Mouse (Mus musculus): ENCODE results near the gene Ccdc13.

Ccdc13 gene

DNA sequence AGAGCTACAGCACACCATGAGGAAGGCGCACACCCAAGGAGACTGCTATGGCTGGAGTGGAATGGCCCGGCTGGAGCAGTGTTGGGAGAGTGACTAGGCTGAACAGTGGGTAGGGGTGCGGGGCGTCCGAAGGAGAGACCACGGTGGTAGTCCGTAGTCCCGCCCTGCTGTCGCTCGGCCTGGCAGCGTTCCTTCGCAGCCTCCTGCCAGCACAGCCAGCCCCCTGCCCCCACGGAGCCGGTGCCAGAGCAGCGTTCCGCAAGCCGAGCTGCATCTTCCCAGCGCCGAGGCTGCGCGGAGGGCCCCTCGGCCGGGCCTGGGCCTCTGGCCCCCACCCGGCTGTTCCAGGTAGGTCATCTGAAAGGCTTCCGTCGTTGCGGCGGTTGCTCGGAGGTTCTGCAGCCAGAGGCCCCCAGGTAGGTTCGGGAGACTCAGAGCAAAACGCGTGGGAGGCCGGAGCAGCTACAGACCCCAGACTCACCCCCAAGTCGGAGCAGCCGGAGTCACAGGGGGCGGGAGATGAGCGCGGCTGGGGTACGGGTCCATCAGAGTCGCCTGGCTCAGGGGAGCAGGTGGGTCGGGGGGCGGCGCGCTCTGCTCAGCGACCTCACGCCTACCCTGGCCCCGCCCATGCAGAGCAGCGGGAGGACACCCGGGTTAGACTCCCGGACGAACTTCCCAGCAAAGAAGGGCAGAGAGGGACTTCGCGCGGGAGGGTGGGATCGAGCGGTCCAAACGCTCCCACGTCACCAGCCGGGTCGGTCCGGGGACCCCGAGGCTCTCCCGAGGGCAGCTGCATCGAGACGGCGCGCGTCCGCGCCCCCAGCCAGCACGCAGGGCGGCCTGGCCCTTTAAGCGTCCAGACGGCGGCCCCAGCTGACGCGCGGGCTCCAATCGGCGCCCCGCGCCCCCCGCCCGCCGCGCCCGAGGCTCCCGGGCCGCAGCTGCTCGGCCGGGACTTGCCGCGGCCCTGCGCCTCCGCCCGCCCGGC is 79.9 kb downstream of the Ccdc13 start, which contains the start of gene Zfp651:
TSS of gene Zfp651 (plus strand) at position 240 of the 991 bp plus-strand sequence.
- peak; percentile 28 to 37 for DNase-seq

DNA sequence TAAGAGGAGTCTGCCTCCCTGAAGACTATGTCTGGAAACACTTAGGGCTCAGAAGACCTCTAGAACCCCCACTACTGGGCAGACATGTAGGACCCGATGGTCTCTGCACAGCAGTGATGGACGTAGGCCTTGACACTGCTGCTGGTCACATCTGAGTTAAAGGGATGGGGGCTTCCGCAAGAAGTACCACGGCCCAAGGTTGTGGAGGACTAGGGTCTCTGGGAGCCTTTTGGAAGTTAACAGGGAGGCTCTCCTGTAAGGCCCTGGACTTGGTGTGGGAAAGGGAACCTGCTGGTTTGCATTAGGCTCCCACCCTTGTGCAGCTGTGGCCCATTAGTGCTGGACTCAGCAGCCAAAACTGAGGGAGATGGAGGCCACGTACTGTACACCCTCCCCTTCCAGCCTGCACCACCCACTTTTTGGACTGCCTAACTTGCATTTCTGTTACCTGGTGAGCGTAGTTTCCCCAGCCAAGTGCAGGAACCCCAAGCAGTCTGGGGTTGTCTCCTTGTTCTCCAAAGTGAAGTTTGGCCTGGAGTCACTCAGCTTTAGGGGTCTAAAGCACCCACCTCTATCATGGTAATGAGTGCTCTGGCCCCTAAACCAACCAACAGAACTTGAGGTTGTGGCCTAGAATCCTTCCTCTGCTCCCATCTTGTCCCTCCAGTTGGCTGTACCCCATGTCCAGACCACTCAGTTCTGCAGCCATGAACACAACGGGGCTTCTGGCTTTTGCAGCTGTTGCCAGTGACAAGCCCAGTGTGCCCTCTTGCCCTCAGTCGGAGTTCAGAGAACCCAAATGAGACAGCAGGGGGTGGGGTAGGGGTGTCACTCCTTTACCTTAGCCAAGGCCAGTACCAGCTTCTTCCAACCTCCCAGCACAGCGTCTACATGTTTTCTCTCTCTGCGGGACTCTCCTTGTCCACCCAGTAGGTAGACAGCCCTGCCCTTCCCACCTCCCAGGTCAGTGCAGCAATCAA is 81.1 kb downstream of the Ccdc13 start:
- DNase-seq: no peak

DNA sequence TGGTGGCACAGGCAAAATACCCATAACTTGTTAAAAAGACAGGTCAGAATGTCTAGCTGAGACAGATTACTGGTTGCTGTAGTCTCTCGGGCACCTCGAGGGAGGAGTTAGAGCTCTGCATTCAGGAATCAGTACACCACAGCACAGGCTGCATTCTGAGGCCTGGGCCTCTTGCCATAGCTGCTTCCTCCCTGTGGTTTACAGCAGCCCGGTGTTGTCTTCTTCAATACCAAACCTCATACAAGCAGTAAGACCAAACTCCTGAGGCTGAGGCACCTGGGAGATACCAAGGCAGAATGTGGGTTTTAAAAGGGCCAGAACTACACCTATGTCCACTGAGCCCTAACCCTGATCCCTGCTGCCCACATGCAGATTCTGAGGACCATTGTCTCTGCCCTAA is 81.8 kb downstream of the Ccdc13 start:
- DNase-seq: no peak

GRCm38 (mm10) chr9:121756785-121757184 is 82.5 kb downstream of the Ccdc13 start:
- no peak for DNase-seq

- no peak for DNase-seq
These were observed 84.6 kb downstream of the Ccdc13 start for GRCm38 (mm10) chr9:121754624-121755023.

DNA sequence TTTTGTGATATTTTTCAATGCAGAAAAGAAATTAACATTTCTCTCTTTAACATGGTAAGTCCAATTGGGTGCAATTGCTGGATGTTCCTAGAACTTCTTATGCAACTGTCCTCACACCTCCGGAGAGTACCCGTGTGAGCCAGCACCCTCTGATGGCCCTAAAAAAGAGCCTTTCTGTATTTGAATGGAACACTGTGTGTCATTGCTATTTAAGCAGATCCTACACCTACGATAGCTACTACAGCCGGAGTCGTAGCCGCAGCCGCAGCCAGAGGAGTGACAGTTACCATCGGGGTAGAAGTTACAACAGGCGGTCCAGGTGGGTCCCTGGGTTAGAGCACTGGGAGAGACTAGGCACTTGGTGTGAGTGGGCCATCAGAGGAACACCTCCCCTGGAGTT is 86.5 kb downstream of the Ccdc13 start:
- DNase-seq: no peak

Measured in kidney, adult 8-10 months (tissue).